Mouse (Mus musculus) spleen, adult 12 weeks (tissue): Measurements from ENCODE around the gene Ubxn6.

ENCODE experiments used
- DNase-seq: peaks from one replicate; pipeline ENCODE4 v3.0.0; 2022; ENCODE audit warnings: low spot score

The Ubxn6 gene

DNA sequence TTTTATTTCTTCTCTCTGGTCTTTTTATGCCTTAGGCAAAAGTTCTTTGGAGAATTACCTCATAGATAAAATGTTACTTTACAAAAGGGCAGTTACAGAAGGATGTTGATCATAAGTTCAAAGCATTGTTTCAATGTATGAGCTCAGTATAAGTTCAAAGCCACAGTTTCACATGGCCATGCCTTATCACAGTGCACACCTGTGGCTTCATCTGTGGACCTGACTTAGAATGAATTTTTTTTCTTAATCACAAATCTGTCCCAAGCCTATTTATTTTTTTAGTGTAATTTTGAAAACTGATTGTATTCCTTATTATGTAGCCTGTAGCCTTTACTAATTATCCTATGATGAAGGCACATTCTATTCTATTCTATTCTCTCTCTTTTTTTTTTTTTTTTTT is 19.9 kb downstream of the Ubxn6 start:
- DNase-seq = no peak

DNA sequence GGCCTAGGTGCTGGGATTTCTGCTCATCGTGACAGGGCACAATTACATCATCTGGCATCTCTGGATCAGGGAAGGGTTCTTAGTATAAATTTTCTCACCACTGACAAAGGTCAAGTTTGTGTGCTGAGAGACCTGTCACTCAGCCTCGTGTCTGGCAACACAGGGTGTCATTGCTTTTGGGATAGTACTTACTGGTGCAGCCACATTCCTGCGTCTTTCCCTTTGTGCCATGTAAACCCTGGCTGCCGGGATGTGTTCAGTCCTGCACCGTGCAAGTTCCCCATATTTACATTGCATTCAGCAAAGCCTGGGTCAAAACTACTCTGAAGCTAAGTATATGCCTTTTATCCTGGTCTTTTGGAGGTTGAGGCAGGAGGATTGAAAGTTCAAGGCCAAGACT is 23.5 kb downstream of the Ubxn6 start:
- DNase-seq = no peak

DNA sequence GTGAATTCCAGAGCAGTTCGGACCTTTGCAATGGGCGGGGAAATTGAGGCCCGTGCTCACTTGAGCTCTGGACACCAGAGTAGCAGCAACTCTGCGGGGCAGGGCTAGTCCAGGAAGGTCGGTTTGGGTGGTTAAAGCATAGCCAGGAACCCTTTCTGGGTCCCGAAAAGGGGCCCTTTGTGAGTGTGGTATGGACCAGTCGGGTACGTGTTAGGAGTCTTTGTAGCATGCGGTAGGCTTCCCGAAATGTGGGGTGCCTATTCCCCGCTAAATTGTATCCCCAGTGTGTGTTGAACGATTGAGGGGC is 34.0 kb downstream of the Ubxn6 start:
- no peak for DNase-seq

DNA sequence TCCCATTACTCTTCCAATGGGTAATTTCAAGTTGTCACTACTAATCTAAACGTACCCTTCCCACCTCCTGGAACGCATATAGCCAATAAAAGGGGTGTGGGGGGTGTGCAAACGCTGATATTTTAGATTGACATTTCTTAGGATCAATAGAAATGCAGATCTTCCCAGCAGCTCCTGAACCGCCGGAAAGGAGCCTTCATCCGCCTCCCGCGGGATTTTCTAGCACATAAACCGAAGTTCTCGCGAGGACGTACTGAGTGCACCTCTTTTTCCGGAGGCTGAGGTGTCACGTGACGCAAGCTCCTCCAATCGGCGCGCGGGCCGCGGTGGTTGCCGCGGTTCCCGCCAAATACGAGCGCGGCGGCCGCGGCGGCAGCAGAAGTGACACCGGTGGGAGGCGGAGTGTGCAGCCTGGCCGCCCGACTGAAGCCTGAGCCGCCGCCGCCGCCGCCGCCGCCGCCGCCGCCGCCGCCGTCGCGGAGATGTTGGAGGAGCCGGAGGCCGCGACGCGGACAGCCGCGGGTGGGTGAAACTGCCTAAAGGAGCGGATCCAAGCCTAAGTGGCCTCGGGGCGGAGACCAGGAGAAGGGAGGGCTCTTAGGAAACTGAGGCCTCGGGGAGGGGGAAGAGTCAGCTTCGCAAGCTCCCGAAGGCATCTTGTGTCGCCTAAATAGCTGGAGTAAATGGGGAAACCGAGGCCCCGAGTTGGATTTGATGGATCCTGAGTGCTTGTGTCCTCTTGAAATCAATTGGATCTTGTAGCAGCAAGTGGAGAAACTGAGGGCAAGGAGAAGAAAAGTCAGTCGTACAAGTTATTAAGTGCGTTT is 34.6 kb downstream of the Ubxn6 start, which contains the start of gene Chaf1a:
Chaf1a (plus strand) TSS at position 410 of the 827 bp plus-strand sequence.
- DNase-seq = peak; percentile 92

DNA sequence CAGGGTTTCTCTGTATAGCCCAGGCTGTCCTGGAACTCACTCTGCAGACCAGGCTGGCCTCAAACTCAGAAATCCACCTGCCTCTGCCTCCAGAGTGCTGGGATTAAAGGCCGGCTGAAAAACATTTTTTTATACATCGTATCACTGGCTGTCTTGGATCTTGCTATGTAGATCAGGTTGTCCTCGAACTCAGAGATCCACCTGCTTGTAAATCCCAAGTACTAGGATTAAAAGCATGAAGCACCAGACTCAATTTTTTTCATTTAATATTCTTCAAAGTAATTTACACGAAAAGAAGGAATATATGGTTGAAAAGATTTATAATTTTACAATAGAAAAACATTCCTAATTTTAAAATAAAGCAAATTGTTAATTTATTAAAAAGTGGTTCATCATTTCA is 35.5 kb downstream of the Ubxn6 start:
- DNase-seq = no peak

DNA sequence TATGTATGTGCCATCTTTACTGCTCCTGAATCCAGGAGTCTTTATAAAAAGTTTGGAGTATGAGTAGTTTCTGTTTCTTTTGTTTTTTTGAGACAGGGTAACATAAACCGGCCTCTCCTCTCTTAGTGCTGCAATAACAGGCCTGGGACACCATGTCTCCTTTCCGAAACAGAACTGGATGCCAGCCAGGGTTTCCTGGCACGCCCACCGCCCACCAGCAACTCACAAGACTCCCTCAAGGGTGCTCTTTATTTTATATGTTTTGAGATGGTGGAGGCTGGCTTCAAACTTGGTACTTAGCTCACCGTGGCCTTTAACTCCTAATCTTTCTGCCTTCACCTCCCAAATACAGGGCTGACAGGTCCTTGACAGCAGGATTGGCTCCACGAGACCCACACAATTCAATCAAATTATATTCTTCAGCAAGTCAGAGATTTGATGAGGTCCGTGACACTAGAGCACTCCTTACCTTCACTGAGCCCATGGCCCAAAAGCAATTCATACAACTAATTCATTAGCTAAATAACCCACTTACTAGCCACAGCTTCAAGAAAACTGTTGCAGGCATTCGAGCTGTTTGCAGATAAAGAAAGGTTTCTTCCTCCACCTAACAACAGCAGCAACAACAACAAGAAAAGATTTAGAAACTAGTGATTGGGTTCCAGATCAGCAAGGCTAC is 36.1 kb downstream of the Ubxn6 start:
- no peak for DNase-seq

DNA sequence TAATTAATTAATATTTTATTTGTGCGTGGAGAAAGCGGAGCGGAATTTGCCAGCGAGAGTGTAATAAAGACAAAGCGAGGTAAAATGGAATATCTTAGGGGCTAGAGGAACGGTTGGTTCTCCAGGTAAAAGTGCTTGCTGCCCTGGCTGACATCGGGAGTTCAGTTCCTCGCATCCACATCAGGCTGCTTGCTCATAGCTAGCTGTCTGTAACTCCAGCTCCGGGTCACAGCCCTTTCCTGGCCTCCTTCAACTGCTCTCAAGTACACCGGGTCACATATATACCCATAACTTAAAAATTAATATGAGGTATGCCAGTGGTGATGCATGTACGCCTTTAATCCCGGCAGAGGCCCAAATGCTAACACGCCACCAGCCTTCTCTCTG is 37.9 kb downstream of the Ubxn6 start:
- no peak for DNase-seq

DNA sequence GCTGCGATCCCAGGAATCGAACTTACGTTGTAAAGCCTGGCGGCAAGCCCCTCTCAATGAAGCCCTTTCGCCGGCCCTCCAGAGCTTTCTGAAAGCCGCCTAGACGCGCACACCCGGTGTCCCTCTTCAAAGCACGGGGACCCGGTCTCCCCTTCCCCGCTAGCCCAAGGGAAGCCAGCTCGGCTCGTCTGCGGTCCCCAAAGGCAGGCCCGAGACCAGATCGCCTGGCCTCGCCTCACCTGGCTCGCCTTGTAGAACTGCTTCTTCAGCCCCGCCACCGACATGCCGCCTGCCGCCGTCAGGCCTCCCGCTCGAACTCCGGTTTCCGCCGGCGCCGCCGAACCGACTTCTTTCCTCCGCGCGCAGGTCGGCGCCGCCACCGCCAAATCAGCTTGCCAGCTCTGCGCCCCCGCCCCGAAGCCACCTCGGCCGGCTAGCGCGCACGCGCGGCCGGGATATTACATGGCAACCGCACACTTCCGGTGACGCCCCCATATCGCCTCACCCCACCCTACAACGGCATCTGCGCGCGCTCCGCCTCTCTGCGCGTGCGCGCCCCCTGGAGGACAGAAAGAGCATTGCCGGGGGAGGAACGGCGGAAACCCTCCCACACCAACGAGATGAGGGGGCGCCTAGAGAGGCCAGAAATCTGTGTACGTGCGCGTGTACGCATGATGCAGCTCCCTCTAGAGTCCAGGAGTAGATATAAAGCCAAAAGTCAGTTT is 38.5 kb downstream of the Ubxn6 start, which contains the start of gene Sh3gl1:
Sh3gl1 (minus strand) TSS at position 460 of the 725 bp plus-strand sequence.
- peak; percentile 100 for DNase-seq

DNA sequence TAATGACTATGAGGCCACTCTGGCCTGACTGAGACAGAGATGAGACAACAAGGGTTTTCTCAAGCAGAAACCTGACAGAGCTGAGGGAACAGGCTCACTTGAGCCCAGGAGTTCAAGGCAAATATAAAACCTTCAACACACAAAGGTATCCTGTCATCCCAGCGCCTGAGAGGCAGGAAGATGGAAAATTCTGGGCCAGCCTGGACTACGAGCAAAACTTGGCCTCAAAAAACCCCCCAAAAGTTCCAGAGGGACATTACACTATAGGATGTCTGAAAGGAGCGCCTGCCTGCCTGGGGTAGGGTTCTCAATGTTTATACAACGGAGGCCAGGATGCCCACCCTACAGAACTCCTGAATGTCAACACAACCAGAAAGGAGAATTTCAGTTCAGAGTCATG is 39.6 kb downstream of the Ubxn6 start:
- no peak for DNase-seq

DNA sequence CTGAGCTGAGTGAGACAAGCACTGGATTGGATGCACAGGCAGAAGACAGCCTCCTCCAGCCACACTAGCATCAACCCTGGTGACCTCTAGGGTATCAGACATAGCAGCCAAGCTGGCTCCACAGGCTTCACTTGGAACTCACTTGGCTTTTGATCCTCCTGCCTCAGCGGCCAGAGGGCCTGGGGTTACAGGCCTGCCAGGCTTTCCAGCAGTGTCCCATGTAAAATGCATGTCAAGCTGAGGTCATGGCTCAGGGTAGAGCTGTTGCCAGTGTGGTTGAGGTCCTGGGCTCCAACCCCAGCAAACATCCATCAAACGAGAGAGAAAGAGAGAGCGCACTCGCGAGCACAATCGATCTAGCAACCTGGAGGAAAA is 40.1 kb downstream of the Ubxn6 start:
- DNase-seq = no peak

DNA sequence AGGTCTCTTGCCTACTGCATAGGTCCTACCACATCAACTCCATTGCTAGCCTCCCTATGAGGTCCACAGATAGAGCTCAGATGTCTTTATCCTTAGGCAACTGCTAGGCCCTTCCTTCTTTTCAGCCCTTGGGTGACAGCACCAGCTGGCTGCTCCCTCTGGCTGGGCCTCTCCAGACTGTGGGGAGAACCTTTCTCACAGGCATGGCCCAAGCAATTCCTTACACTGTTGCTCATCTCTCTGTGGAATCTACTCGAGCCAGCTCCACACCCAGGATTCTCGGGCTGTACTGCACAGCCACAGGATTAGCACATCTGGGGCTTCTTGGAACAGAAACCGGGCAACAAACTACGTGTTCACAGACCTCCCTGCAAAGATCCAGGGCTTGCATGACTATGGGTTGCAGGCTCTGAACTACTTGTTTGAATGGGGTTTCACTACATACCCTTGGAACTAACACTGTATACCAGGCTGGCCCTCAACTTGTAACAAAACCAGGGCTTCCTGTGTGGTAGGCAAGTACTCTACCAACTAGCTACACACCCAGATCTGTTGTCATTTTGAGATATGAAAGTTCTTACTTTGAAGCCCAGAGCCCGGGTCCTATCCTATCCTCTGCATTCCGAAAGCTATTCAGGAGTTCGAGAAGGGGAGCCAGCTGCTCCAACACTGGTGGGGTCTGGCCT is 40.6 kb downstream of the Ubxn6 start:
- DNase-seq = no peak

DNA sequence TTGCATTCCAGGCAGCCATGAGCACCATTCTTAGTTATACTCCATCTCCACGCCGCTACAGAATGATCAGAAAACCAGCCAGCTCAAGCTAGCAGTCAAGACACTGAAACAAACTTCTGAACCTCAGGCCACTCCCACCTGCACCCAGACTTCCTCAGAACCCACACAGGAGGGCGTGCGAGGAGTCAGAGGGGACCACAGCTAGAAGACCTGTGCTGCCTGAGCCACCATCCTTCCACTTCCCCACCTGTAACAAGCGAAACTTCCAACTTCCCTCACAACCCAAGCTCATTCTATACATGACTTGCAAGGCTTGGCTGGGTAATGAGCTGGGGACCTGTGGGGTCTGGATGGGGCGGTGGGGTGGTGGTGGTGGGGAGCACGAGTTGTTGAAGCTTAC is 42.0 kb downstream of the Ubxn6 start:
- no peak for DNase-seq

DNA sequence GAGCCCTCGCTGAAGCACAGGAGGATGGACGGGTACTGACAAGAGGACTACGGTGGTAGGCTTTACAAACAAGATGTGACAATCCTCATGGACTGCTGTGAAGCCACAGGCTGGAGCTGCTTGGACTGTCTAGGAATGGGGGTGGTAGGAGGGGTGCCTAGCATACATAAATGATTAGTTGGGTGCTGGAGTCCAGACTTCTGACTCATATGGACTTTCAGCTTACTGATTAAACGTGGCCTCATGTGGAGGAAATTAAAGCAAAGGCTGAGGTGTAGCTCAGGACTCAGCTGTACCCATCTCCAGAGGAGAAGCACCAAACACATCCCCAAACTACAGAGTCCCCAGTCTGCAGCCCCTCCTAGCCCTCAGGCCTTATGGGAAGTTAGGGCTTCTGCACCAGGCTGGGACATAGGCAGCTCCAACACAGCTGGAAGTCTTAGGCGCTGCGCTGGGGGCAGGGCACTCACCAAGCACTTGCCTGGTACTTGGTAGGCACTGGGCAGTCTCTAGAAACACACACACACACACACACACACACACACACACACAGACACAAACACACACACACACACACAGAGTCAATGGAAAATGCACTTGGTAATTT is 42.6 kb downstream of the Ubxn6 start:
- DNase-seq = no peak

DNA sequence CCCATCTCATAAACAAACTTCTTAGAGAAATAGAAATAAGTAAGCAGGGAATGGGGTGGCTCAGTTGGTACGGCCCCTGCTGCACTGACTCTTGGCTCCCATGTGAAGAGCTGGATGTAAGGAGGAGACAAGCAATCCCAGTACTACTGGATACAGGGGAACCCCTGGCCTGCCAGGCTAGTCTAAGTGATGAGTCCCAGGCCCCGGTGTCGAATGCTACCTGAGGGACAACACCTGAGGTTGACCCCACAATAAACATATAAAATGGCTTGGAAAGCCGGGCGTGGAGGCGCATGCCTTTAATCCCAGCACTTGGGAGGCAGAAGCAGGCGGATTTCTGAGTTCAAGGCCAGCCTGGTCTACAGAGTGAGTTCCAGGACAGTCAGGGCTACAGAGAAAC is 43.4 kb downstream of the Ubxn6 start:
- no peak for DNase-seq

DNA sequence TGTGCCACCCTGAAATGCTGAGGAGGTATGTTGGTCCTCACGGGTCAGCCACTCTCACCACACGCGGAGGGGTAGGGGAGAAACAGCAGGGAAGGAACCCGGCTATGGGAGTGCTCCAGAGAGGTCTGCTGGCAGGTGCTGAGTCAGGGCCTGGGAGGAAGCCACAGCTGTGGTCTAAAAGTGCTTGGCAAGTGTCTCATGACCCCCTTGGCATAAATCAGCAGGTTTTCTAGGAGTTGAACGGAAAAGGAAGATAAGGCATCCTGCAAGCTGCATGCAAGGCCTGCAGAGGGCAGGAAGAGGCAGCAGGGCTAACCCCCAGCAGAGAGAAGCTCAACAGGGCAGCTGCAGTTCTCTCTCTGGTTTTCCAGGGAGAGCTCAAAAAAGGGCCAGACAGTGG is 43.9 kb downstream of the Ubxn6 start:
- DNase-seq = no peak

DNA sequence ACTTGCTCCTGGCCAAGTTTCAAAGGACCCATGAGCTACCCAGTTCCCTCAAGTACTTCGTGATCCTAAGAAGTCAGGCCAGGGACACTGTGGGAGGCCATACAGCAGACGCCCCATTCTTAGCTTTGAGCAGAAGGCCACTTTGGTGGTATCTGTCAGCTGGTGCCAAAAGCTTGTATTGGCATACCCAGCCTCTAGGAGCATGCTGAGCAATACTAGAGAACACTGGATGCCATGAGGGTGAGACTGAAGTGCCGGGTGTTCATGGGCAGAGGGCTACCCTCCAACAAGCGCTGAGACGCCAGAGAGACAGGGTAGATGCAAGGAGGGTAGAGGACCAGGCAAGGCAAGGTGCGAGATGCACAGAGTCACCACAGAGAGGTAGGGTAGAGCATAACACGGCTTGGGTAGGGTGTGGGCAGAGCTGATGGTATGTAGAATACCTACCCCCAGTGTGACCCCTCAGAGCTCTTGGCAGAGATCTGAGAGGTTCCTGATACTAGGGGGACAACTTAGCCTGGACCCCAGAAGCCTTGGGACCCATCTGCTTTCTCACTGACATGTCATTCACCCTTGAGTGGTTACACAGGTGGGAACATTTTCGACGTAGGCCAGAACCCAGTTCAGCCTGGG is 44.5 kb downstream of the Ubxn6 start:
- no peak for DNase-seq

DNA sequence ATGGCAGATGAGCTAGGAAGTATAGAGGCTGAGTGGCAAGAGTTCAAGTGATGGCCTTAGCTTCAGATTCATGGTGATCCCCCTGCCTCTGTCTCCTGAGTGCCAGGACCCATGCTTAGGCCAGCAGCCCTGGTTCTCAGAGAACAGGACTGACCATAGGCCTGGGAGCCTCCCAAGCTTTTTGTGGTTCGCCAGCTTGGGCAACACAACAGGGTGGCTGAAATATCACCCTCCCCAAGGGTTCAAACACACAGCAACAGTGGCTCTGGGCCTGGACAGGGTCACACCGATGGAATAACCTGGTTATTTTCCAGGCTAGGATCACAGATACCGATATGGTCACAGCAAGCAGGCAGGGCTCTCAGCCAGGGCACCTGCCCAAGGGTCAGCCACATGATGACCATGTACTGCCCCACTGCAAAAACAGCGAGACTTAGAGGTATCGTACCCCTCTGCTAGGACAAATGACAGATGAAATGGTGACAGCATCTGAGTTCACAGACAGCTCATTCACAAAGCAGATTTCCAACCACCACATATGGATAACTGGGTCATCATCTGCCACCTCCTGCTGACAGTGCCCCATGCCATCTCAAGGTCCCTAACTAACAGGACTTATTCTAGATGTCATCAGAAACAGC is 46.9 kb downstream of the Ubxn6 start:
- DNase-seq = no peak

DNA sequence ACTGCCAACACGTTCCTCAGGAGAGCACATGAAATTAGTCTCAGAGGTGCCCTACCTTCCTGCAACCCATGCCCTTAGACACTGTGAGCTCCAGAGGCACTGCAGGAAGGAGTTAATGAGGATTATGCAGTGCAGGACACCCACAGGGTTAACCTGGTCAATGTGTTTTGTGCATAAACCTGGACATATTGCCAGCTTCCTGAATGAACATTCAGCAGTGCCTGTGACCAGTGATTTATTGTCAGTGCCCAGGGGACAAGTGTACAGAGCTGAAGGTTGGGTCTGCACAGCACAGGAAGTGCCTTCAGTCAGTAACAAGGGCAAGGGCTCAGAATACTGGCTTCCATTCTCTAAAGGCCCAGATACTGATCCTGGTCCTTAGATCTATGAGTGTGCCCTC is 47.9 kb downstream of the Ubxn6 start:
- DNase-seq = no peak

DNA sequence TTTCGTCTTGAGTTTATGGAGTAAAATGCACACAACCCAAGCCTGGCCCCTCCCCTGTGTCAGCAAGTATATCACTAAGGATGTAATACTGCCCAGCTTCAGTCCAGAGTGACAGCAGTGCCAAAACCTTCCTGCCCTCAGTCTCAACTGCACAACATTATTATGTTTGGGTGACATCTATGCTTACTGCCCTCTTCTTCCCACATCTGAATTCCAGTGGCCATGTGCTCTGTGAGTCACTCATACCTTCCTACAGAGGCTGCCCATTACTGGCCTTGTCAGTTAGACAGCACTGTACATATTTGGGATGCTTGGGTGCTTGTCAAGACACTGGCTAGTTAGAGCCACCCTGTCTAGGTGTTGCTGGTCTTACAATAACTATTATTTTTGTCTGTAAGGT is 48.5 kb downstream of the Ubxn6 start:
- no peak for DNase-seq

DNA sequence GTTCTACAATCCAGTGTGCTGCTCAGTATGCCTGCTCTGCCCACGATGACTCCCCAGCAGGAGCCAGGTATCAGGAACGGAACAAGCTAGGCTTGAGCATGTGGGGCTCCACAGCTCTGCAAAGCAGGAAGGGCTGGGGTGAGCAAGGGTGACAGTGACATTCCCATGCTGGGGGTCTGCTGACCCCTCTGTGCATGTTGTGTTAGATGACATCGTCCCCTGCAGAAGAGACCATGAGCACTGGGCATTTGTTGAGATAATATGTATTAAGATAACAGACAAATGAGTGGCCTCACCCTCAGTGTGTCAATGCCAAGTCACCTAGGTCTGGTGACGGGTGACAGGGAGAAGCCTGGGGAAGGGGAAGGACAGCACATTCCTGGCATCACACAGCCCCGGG is 49.9 kb downstream of the Ubxn6 start:
- no peak for DNase-seq

DNA sequence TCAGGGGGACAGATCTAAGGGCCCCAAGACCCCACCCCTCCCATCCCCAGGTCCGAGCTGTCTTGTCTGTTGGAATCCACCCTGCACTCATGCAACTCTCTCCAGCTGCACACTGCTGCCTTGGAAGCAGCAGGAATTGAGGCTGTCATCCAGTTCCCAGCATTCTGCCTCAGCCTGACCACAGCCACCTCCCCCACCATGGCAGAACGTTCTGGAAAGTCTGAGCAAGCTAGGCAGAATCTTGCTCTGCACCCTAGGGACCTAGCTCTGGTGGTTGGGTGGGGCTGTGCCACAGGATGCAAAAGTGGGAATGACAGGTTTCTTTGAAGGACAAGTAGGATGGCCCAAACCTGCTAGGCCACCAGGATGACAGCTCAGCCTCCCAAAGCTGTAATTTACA is 50.4 kb downstream of the Ubxn6 start:
- DNase-seq = no peak
